Mouse (Mus musculus) spleen, postnatal 10 days (tissue): ENCODE data around the gene Lmf1.

Experiments used
- DNase-seq, 2 experiments: peaks; one replicate each; pipeline ENCODE4 v3.0.0; 2021 to 2022; ENCODE audit warnings: low spot score in 2 of 2

The Lmf1 gene

GRCm38 (mm10) chr17:25578920-25579319 lies at the start of gene Lmf1:
Lmf1 (plus strand) TSS chr17:25579085.
- DNase-seq = peak; percentile 88 to 97

- DNase-seq = no peak
These were observed 48.4 kb upstream of the Lmf1 start for GRCm38 (mm10) chr17:25530357-25531022.

GRCm38 (mm10) chr17:25538945-25539875 lies 39.7 kb upstream of the Lmf1 start:
- DNase-seq = no peak

- no peak for DNase-seq
These were observed 38.2 kb upstream of the Lmf1 start for GRCm38 (mm10) chr17:25540731-25541130.

GRCm38 (mm10) chr17:25541768-25542167 lies 37.1 kb upstream of the Lmf1 start:
- DNase-seq = no peak

- DNase-seq = no peak
These were observed 31.9 kb upstream of the Lmf1 start for GRCm38 (mm10) chr17:25547026-25547425.

GRCm38 (mm10) chr17:25550020-25550419 lies 28.9 kb upstream of the Lmf1 start:
- DNase-seq = no peak

GRCm38 (mm10) chr17:25551313-25551712 lies 27.6 kb upstream of the Lmf1 start:
- DNase-seq = no peak

- DNase-seq = no peak
These were observed 23.7 kb upstream of the Lmf1 start for GRCm38 (mm10) chr17:25555159-25555558.

- no peak for DNase-seq
These were observed 22.9 kb upstream of the Lmf1 start for GRCm38 (mm10) chr17:25555666-25556629.

- no peak for DNase-seq
These were observed 22.1 kb upstream of the Lmf1 start for GRCm38 (mm10) chr17:25556630-25557354.

GRCm38 (mm10) chr17:25559634-25560033 lies 19.3 kb upstream of the Lmf1 start:
- DNase-seq = no peak

- no peak for DNase-seq
These were observed 18.2 kb upstream of the Lmf1 start for GRCm38 (mm10) chr17:25560554-25561222.

GRCm38 (mm10) chr17:25561223-25562028 lies 17.5 kb upstream of the Lmf1 start:
- no peak for DNase-seq

GRCm38 (mm10) chr17:25564481-25564880 lies 14.4 kb upstream of the Lmf1 start:
- DNase-seq = no peak

- DNase-seq = no peak
These were observed 13.6 kb upstream of the Lmf1 start for GRCm38 (mm10) chr17:25565244-25565643.

- DNase-seq = no peak
These were observed 12.9 kb upstream of the Lmf1 start for GRCm38 (mm10) chr17:25565860-25566600.

- no peak for DNase-seq
These were observed 11.6 kb upstream of the Lmf1 start for GRCm38 (mm10) chr17:25567261-25567660.

GRCm38 (mm10) chr17:25567745-25568144 lies 11.1 kb upstream of the Lmf1 start:
- DNase-seq = peak; percentile 57 to 79
